Mouse (Mus musculus) spleen, postnatal 4 days (tissue): ENCODE results near the gene Tshz2.

Experiments used
- DNase-seq, 2 experiments: peaks; one replicate each; pipeline ENCODE4 v3.0.0; 2022; ENCODE audit warnings: low spot score in 2 of 2

Gene Tshz2

DNA sequence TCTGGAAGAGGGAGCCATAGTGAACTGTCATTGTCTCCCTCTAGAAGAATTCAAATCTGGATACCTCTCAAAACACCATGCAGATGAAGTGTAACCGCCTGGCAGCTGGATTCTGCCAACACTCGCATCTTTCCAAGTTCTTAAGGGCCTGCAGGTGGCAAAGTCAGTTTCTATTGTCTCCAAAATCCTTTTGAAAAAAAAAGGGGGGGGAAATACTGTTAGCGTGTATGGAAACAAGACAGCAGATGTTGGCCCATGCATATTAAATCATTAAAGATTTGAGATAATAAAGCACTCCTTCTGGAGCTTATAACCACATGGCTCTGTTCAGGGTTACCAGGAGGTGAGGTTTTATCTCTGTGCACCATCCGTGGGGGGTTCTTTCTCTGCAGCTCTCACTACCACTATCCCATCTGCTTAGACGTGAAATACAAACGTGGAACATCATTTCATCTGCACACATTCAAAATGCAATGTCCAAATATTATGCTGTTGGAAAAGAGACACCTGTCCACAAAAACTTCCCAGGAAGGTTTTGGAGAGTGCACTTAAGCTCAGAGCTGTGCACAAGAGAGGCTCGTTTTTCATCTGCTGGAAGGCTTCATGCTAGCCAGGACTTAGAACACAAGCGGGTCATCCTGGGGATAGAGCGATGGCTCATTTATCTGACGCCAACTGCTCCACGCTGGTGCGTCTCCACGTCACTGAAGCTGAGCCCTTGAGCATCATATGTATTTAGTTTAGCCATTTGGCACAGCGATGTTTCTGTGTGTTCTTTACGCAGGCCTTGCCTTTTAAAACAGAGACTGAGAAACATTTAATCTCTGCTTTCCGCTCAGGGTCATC lies 307.7 kb downstream of the Tshz2 start:
- no peak for DNase-seq

DNA sequence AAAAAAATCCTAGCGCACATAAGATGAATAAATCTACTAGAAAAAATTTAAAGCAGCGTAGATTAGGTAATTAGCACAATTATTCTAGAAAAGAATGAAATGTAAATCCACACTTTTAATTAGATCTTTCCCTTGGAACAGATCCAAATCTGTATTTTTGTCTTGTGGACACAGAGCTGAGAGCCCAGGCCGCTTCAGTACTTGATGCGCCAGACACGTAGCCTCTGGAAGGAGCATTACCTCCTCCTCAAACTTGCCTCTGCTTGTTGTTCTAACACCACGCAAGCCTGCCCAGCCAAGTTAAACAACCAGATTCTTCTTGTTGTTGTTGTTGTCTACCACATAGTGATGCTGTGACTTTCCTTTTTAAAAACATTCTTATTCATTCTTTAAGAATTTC lies 310.9 kb downstream of the Tshz2 start:
- no peak for DNase-seq

DNA sequence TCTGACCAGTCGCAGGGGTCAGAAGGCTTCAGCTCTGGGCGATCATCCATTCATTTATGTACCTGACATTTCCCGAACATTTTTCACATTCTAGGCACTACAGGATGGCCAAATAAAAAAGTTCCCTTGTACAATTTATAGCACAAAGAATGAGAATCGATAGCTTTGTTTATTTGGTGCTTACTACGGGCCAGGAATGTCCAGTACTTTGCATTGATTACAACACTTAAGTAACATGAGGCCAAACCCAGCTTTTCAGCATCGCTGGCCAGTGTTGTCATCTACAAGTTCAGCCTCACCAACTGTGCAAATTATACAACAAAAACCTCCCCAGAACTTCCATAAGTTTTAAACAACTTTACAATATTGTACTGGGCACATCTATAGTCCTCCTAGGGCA lies 315.3 kb downstream of the Tshz2 start:
- no peak for DNase-seq

DNA sequence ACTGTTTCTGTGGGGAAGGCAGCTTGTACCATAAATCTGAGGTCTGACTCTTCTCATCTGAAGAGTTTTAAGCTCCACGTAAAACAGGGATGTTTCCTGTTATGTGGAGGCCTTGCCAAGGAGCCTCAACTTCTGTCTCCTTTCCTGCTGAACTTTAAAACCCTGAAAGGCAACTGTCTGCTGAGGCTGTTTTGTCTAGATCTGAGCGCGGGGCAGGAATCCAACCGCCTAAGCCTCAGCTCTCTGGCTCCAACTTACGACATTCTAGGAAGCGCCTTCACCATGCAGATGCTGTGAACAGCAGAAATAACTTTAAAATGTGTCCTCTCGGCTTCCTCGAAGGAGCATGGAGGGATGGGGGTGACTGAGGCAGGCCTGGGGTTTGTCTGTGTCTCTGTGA lies 318.2 kb downstream of the Tshz2 start:
- DNase-seq: no peak

DNA sequence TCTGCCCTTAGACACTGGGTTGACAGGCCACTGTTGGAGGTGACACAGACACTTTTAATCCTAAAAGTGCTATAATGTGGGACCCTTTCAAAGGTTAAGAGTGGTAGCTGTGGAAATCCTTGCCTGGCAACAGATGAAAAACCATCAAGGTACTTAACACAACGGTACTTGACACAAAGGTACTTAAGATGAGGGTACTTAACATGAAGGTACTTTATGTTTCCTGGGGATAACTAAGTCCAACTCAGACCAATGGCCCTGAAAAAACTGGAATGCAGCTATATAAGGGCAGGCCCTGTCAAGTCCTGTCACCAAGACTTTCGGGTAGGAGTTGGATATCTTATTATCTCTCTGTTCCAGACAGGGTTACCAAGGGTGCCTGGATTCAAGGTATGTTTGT lies 320.2 kb downstream of the Tshz2 start:
- no peak for DNase-seq

DNA sequence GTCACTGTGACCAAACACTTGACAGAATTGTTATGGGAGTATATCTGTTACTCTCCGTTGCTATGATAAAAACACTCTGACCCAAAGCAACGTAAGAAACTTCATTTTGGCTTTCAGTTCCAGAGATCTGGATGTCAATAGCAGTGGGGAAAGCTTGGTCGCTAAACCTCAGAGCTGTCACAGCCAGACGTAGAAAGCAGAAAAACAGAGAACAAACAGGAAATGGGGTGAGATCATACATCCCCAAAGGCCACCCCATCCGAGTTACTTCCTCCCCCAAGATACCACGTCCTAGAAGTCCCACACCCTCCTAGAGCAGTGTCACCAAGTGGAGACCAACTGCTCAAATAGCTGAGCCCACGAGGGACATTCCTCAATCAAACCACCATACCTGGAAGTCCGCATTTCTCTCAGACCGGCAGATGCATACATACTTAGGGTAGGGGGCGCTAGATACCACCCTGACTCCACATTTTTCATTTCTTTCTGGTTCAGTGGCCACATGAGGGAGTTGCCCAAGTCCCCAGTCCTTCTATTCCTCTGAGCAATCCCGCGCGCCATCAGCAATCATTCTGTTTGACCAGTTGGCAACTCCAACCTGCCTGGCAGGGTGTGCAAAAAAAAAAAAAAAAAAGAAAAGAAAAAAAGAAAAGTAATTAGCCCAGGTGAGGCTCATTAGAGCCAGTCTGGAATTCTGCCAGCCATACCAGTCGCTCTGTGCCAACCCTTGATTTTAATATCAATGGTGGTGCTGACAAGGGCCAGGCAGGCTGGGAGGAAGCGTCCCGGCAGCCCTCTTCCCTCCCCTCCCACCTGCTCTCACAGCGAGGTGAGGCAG lies 326.1 kb downstream of the Tshz2 start:
- DNase-seq: no peak

DNA sequence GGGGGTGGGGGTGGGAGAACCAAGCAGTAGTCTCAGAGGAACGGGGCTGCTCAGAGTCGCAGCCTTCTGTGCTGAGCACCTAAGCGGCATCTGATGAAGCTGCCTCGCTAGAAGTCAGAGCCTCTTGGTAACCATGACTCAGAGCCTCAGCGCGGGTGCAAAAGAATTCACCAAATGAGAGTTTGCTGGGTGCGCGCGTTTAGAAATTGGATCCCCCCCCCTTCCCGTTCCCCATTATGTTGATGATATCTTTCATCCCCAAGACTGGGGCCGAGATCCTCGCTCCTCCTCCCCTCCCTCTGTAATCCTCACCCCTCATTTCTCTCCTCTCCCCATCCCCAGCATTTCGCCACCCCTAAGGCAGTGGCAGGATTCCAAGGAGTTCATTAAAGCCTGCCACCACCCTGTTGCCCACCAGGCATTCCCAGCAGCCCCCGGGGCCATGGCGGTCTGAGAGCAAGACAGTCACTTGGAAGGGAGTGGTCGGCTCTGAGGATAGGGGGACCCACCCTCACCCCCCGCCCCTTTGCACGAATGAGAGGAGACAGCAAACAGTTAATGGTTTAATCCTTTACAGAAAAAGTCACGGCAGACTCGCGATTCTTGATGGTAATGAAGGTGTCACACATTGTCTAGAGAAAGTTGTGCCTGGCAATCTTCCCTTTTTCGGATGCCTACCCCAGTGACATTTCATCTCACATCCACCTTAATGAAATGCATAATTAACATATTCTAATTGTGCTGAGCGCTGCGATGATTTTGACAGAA lies 328.8 kb downstream of the Tshz2 start:
- no peak for DNase-seq

DNA sequence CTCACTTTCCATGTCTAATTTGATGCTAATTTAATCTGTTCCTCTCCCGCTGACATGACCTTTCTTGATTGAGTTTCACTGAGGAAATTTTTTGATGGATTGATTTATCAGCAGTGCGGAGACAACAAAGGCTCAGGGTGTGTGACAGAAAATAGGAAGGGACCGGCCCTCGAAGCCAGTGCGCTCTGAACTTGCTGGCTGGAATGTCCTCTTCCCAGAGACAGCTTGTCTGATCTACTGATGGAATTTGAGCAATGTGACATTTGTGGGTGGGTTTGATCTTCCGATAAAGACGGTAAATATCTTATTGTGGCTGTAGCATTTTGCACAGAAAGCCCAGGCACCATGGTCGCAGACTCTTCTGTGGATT lies 329.4 kb downstream of the Tshz2 start:
- no peak for DNase-seq

DNA sequence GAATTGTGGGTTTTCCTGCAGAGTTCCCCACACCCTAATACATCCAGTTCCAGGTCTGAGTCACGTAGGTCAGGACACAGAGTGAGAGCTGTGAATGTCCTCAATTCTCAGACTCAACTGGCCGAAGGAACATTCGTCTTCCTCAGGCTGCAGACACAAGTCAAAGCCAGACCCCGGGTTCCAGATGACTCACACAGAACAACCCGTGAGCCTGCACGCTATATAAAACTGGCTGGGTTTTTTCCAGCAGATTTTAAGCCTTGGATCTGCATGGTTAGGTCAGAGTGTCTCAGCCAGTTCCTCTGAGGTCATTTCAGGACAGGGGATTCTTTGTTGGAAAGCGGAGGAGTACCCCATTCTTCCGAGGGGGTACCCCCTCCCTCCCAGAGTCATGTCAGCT lies 330.0 kb downstream of the Tshz2 start:
- DNase-seq: no peak

DNA sequence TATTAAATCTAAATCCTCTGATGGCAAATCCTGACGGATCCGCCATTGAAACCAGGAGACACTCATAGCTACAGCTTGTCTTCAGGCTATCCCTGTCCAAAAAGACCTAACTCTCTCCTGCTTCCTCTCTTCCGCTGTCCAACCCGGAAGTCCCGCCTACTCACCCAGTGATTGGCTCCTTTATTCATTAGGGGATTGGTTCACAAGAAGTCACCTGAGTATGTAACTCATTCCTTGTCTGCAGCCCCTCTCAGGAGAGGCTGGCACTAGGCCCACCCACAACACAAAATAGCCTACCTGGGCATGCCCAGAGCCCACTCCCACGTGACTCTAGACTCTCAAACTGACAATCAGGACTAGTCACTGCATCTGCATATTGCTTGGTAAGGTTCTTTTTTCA lies 337.7 kb downstream of the Tshz2 start:
- no peak for DNase-seq

DNA sequence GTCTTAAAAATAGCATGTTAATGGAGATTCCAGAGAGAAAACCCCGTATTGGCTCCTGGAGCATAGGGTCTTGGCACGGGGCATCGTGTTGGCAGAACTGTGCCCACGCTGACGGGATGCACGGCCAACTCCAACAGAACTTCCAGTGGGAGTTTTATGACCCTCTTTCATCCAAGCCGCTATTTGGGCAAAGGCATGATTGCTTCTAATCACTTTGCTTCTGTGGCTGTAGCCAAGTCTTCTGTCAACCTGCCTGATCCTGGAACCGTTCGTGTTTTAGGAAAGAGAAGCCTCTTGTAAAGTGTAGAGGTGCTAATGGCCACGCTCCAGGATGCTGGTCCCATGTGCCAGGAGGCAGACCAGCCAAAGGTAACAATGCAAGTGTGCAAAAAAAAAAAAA lies 350.1 kb downstream of the Tshz2 start:
- no peak for DNase-seq

DNA sequence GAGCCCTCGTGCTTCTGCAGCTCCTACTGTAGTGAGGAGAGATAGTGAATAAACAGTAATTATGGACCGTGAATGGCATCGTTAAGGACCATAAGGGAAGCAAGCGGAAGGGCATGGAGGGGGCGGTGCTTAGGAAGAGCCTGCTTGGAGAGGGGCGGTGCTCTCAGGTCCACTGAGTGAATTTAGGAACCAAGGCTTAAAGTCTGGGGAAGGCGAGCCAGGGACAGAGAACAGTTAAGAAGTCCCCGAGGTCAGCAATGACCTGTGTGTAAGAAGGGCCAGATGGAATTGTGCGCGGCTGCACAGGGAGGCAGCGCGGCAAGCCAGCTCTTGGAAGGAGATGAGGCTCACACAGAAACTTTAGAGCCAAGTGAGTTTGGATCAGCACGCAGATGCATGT lies 354.4 kb downstream of the Tshz2 start:
- no peak for DNase-seq

DNA sequence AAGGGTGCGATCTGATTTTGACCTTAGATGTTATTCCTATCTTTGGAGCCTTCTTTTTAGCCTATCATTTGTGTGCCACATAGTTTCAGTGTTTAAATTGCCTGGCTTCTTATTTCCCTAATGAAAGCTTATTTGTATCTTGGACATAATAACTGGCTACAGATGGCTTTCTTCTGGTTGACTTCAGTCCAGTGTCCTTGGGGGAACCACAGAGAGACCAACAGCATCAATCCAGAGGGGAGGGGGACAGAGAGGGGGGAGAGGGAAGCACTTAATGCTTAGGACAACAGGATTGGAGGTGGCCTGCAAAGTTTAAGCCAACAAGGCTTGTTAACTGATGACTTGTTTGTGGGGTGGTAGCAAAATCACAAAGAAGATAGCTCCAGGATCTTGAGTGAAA lies 356.4 kb downstream of the Tshz2 start:
- DNase-seq: no peak

DNA sequence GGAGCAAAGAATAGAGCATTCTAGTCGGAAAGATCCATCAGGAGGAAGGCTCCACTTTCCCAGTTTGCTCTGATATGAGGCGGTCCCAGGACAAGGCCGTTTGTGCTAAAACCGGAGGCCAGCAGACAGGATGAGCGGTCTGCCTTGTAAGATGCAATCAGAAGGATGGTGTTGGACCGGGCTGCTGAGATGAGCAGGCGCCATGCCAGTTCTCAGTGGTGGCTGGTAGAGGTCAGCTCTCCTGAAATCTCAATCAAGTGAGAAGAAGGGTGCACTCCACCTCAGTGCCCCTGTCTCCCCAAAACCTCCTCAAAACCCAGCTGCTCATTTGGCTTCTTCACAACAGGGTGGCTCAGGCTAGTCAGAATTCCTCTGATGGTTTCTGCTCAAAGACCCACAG lies 358.2 kb downstream of the Tshz2 start:
- DNase-seq: no peak

DNA sequence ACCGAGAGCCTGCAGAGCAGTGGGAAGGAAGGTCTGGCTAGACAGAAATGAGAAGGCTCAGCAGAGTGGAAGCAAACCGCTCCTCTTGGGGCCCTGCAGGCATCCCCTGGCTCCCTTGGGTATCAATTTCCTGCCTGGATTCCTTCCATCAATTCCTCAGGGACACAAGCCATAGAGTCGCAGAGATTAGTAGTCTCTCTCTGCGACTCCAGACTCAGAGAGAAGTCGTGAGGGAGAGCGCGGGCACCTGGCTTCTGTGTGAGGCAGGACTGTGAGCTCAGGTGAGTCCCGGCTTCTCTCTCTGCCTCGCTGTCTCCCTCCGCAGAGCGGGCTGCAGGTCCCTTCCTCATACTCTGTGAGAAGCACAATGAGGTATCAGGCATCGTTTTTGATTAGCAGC lies 363.2 kb downstream of the Tshz2 start:
- no peak for DNase-seq

DNA sequence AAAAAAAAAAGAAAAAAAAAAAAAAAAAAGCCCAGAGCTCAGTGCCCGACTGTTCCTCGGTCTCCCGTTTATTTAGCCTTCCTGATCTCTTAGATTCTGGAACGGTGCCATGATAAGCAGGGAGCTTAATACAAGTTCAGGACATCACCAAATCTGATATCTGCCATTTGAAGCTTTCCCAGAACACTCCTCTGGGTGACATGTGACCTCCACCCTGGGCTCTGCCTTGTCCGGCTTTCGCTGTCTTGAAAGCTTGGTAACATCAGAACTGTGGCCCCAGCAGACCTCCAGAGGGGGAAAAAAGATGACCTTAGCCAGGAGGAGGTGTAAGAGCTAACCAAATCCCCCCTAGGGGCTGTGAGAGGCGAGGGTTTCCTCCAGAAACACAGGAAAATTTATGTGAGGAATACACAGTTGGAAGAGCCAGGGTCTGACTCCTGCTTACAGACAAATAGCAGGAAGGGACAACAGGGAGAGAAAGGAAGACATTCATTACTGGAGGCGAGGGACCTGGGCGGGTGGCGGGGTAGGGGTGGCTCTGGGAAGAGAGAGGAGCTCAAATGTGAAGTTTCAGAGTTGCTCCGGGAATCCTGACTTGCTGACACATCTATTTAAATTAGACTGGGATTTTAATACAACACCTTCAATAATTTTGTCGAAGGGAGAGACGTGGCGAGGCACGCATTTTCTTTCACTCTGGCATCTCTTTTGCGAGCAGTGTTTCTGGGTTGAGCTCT lies 363.9 kb downstream of the Tshz2 start:
- DNase-seq: no peak

DNA sequence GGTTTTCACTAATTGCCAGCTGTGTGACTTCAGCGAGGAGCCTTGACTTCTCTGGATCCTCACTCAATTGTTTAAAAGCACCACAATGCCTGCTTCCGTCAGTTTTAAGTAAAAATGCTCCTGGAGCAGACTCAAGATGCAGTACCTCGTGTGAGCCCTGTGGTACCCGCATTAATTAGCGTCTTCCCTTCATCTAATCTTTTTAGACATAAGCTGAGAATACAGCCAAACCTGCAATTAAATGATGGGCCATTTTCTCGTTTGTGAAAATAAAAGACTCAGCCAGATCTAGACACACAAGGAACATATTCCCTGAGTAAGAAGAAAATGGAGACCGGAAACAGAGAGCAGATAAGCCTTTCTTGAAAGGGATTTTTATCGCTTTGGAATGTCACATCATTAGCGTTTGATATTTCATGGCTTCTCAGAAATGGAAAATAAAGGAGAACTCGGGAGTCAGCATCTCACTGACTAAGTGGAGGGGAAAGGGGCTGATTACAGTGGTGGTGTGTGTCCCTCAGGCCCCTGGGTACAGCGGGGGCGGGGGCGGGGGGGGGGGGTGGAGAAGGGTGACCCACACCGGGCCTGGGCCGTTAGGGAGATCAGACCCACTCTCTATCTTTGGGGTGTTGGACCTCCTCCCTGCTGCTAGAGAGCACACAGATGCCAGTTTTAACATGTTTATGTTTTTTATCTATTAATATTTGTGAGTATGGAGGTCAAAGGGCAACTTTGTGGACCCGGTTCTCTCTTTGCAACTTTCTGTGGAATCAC lies 364.6 kb downstream of the Tshz2 start:
- no peak for DNase-seq

DNA sequence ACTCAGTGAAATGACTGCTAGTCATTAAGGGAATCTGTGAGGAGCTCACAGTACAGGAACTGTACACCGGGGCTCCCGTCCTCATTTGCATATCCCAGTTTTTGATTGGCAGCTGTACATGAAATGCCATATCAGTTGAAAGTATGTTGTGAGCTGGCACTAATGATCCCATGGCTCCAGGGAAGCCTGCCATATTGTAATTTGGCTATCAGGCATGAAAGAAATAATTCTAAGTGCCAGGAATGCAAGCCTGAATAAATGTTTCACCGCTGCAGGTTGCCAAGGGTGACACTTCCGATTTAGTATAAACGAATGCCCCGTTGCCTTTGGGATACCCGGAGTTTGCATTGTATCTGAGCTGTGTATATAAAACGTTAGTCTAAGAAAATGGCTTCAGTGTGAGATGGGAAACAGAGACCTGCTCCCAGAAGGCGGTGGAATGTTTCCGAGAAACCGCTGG lies 366.1 kb downstream of the Tshz2 start:
- DNase-seq: no peak

DNA sequence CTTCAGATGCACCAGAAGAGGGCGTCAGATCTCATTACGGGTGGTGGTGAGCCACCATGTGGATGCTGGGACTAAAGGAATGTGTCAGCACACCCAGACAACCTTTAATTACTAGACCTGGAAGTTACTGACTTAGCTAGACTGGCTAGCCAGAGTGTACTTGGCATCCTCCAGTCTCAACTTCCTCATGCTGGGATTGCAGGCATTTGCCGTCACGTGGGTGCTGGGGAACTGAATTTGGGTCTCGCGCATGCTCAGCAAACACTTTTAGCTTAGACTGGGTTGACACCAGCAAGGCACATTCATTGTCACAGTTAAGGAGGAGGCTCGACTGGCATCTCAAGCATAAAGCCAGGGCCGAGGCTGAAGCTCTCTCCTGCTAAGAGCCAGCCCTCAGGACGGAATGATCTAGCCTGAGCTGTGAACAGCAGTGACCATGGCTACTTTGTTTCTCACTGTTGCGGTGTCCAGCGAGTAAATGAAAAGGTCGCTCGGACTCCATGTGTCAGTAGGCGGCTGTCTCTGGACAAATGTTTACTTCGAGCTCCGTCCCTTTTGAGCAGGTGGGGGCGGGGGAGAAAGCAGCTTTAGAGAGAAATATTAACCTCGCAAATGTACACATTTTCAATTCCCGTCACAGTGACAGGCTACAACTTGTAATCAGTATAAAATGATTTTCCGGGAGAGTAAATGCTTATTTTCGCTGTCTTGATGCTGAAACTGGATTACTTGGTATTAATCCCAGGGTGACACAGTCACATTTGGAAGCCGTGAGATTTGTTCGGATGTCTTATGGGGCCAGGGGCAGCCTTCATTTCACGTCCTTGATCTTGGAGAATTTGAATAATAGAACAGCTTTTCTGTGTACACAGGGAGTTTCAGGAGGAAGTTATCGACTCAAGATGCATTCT lies 370.0 kb downstream of the Tshz2 start:
- no peak for DNase-seq

DNA sequence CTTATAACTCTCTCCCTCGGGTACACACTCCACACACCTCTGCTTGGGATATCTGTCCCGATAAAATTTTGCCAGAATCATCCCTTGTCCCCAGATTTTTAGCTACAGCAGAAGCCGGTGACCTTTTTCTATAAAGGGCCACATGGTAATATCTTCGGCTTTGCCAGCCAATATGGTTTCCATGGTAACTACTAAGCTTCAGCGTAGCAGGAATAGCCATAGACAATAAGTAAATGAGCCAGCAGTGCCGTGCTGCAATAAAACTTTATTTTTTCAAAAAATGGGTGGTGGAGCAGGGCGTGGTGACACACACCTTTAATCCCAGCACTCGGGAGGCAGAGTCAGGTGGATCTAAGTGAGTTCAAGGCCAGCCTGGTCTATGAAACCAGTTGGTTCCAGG lies 370.9 kb downstream of the Tshz2 start:
- DNase-seq: no peak
